Mouse (Mus musculus) C2C12 (cell line): ENCODE measurements around the gene Pard3. TPM values are rescaled to one million over a fixed set of nuclear protein-coding genes. Genes with fewer than 3 reads are reported as not detected.

Experiments
- H3K27me3 ChIP-seq: one replicate; pipeline ENCODE4 v1.6.1; 2011; ENCODE audit not compliant: control insufficient read depth, insufficient read depth, insufficient read length
- H3K36me3 ChIP-seq: one replicate; pipeline ENCODE4 v1.6.1; 2011; ENCODE audit not compliant: control insufficient read depth, insufficient read depth
- H3K4me3 ChIP-seq: one replicate; pipeline ENCODE4 v1.5.1; 2011; ENCODE audit warnings: mild to moderate bottlenecking, control low read depth; ENCODE audit not compliant: poor library complexity, insufficient read depth, severe bottlenecking
- H3K79me2 ChIP-seq: one replicate; pipeline ENCODE4 v1.6.1; 2011; ENCODE audit not compliant: control insufficient read depth, insufficient read depth
- H3K79me3 ChIP-seq: one replicate; pipeline ENCODE4 v1.6.1; 2011; ENCODE audit warnings: low read depth, control low read depth
- H3ac ChIP-seq: one replicate; pipeline ENCODE3; 2011; ENCODE audit warnings: low read depth; ENCODE audit not compliant: control insufficient read depth, insufficient read length
- CEBPB ChIP-seq: IDR thresholded peaks from one replicate; pipeline ENCODE4 v1.6.1; 2011; ENCODE audit warnings: low read depth, mild to moderate bottlenecking, control low read depth, moderate library complexity
- CTCF ChIP-seq: IDR thresholded peaks from one replicate; pipeline ENCODE4 v1.5.1; 2011; ENCODE audit not compliant: control insufficient read depth, insufficient read depth, insufficient read length
- FOSL1 ChIP-seq: IDR thresholded peaks from one replicate; pipeline ENCODE4 v1.8.0; 2011; ENCODE audit warnings: mild to moderate bottlenecking, low read length; ENCODE audit not compliant: poor library complexity, insufficient read depth, severe bottlenecking
- MAX ChIP-seq: IDR thresholded peaks from one replicate; pipeline ENCODE4 v1.6.1; 2011; ENCODE audit warnings: mild to moderate bottlenecking, control low read depth
- MYOD1 ChIP-seq: IDR thresholded peaks from one replicate; pipeline ENCODE4 v1.6.1; 2011; ENCODE audit warnings: low read depth; ENCODE audit not compliant: control insufficient read depth, insufficient read length
- MYOG ChIP-seq: IDR thresholded peaks from one replicate; pipeline ENCODE4 v1.6.1; 2011; ENCODE audit not compliant: control insufficient read depth, insufficient read length; ENCODE audit errors: extremely low read depth
- USF1 ChIP-seq: IDR thresholded peaks from one replicate; pipeline ENCODE4 v1.6.1; 2011; ENCODE audit warnings: low read depth, mild to moderate bottlenecking, control low read depth, moderate library complexity
- polyA plus RNA-seq: library from polyadenylated mRNA; unstranded; fragments of >200 nt; fragmentation: generic; extraction: Trizol; gene quantifications from one replicate; pipeline ENCODE4 v1.2.1, GENCODE M21; 2012; ENCODE audit warnings: missing spikeins

Pard3 gene
- polyA plus RNA-seq, 1 experiment = 8.4 TPM

DNA sequence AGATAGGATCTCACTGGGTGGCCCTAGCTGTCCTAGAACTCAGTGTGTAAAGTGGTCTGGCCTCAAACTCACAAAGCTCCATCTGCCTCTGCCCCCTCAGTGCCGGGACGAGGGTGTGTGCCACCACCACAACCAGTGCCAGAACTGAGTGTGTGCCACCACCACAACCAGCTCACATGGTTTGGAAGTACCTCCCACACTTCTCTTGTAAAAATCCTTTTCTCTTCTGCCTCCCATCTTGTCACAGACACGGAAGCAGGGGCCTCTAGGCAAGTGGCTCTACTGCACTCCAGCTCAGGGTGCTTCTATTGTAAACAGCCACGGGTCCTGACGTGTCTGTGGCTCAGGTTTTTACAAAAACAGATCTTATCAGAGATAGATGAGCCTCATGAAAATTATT is 13.7 kb upstream of the Pard3 start:
- no peaks in the 10 kb centered on the region for H3K79me3 ChIP-seq
- H3K27me3 ChIP-seq = peaks cover 4% of the 10 kb centered on the region
- H3K4me3 ChIP-seq = no peak overlapping the region
- TF ChIP-seq MYOD1 = no peak
- no peak for TF ChIP-seq CEBPB
- TF ChIP-seq MYOG = no peak
- TF ChIP-seq CTCF = no peak
- no peak for TF ChIP-seq USF1
- TF ChIP-seq MAX = no peak
- TF ChIP-seq FOSL1 = no peak
- H3ac ChIP-seq = no peak overlapping the region
- no peaks in the 10 kb centered on the region for H3K79me2 ChIP-seq
- no peaks in the 10 kb centered on the region for H3K36me3 ChIP-seq

DNA sequence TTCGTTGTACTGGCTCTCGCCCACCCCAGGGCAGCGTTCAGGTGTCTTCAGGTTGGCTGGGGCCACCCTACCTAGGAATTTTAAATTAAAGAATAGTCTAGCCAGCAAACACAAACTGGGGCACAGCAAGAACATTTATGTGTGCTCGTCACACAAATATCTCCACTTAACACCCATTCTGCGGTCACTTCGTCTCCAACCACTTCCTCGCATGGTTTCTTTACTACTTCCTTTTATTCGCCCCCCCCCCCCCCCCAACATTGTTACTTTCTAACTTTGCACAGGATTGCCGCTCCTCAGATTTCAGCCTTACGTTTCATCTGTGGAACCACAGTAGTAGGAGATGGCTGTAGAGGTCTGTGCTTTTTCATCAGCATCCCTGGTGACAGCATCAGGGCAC is 11.6 kb upstream of the Pard3 start:
- no peaks in the 10 kb centered on the region for H3K79me2 ChIP-seq
- no peaks in the 10 kb centered on the region for H3K36me3 ChIP-seq
- no peak overlapping the region for H3K4me3 ChIP-seq
- H3K79me3 ChIP-seq = no peaks in the 10 kb centered on the region
- H3ac ChIP-seq = no peak overlapping the region
- H3K27me3 ChIP-seq = no peaks in the 10 kb centered on the region
- TF ChIP-seq FOSL1 (no peak), USF1 (no peak), MYOD1 (no peak), CTCF (no peak), MAX (no peak), CEBPB (no peak), MYOG (no peak)

DNA sequence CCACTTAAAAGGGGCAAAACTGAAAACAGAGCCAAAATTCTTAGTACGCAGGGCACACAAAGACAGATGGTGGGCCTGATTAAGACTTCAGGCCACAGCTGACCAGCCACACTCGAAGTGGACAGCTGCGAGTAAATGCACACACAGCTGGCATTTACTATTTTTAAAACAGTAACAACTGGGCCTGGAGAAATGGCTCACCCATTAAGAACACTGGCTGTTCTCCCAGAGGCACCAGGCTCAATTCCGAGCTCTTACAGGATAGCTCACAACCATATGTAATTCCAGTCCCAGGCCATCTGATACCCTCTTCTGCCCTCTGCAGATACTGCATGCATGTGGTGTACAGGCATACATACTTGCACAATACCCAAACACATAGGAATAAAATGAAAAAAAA is 8.6 kb upstream of the Pard3 start:
- Histone ChIP-seq H3K79me3 (no peaks in the 10 kb centered on the region), H3K36me3 (no peaks in the 10 kb centered on the region), H3ac (no peak overlapping the region), H3K79me2 (no peaks in the 10 kb centered on the region), H3K4me3 (no peak overlapping the region), H3K27me3 (no peaks in the 10 kb centered on the region)
- no peak for TF ChIP-seq MAX
- TF ChIP-seq MYOG = no peak
- no peak for TF ChIP-seq MYOD1

DNA sequence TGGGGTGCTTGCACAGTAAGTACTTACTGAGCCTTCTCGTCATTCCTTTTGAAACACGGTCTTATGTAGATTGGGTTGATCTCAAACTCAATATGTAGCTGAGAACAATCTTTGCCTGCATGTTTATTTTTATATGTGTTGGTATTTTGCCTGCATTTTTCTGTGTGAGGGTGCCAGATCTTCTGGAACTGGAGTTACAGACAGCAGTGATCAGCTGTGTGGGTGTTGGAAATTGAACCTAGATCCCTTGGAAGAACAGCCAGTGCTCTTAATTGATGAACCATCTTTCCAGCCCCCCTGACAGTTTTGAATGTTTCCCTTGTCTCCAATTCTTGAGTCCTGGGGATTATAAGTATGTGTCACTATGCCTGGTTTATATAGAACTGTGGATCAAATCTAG is 4.9 kb upstream of the Pard3 start:
- TF ChIP-seq CEBPB (no peak), MAX (no peak), FOSL1 (no peak), MYOG (no peak), USF1 (no peak), MYOD1 (no peak), CTCF (no peak)
- no peaks in the 10 kb centered on the region for H3K79me2 ChIP-seq

DNA sequence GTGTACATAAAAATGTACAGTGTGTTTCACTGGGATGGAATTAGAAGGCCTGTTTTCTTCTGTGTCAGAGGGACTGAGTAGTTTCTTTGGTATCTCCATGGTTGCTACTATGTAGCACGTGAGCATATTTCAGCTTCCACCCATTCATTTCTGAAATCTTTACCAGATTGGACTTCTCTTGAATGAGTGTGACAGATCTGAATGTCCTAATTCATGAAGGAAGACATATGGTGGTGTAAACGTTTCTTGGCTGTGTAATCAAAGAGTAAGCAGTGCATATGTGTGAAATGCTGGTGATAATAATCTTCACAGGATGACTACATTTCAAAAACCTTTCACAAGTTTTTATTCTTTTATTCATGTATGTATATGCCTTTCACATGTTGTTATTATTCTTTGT is 3.9 kb upstream of the Pard3 start:
- H3ac ChIP-seq = no peak overlapping the region
- no peaks in the 10 kb centered on the region for H3K27me3 ChIP-seq
- H3K36me3 ChIP-seq = no peaks in the 10 kb centered on the region
- H3K79me3 ChIP-seq = no peaks in the 10 kb centered on the region
- peaks cover 7% of the 10 kb centered on the region for H3K79me2 ChIP-seq
- TF ChIP-seq MYOG = no peak
- TF ChIP-seq FOSL1 = no peak
- no peak for TF ChIP-seq CTCF
- no peak for TF ChIP-seq MAX
- TF ChIP-seq MYOD1 = no peak
- TF ChIP-seq USF1 = no peak
- no peak for TF ChIP-seq CEBPB
- no peak overlapping the region for H3K4me3 ChIP-seq

More for the DNA sequence above, 4.9 kb upstream of the Pard3 start:
- Histone ChIP-seq H3ac (no peak overlapping the region), H3K36me3 (no peaks in the 10 kb centered on the region), H3K4me3 (no peak overlapping the region), H3K27me3 (no peaks in the 10 kb centered on the region), H3K79me3 (no peaks in the 10 kb centered on the region)

DNA sequence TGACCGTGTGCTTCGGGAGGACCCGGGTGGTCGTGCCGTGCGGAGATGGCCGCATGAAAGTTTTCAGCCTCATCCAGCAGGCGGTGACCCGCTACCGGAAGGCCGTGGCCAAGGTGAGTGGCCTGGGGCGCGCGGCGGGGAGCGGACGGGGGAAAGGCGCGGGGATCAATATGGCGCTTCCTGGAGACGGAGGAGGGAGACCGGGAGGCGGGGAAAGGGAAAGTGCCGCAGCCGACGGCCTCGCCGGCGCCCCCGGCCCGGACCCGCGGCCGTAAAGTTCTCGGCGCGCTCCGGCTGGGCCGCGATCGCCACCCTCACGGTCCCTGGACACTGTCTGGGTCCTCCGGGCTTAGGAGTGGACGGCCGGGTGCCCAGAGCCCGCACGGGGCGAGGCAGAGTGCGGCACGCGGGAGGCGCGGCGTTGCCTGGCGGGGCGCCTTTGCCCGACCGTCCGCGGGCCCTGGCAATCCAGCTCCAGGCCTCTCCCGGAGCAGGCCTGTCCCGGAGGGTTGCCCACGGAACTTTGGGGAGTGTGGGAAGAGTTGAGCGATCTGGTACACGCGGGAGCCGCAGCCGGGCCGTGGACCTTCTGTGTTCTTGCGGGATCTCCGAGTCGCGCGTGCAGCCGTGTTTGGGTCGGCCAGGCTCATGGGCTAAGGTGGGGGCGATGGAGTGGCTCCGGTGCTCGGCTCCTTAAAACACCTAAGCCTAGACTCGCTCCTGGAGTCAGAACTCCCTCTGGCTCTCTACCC is 844 bp downstream of the Pard3 start:
- peak overlapping the region; percentile 68 for H3K4me3 ChIP-seq
- no peak for TF ChIP-seq MAX
- no peak for TF ChIP-seq CTCF
- no peak for TF ChIP-seq CEBPB
- TF ChIP-seq MYOG = no peak
- TF ChIP-seq USF1 = no peak
- TF ChIP-seq FOSL1 = no peak
- no peak for TF ChIP-seq MYOD1
- no peaks in the 10 kb centered on the region for H3K36me3 ChIP-seq
- H3K79me3 ChIP-seq = peaks cover 38% of the 10 kb centered on the region
- peak overlapping the region; percentile 94 for H3ac ChIP-seq
- H3K79me2 ChIP-seq = peaks cover 54% of the 10 kb centered on the region
- no peaks in the 10 kb centered on the region for H3K27me3 ChIP-seq
